Mouse (Mus musculus): ENCODE measurements around the gene Pbx2. TPM values are rescaled to one million over a fixed set of nuclear protein-coding genes. Genes with fewer than 3 reads are reported as not detected.

Pbx2 gene
- total RNA-seq, 2 experiments from 2014 or later = 39.0 to 52.4 TPM

DNA sequence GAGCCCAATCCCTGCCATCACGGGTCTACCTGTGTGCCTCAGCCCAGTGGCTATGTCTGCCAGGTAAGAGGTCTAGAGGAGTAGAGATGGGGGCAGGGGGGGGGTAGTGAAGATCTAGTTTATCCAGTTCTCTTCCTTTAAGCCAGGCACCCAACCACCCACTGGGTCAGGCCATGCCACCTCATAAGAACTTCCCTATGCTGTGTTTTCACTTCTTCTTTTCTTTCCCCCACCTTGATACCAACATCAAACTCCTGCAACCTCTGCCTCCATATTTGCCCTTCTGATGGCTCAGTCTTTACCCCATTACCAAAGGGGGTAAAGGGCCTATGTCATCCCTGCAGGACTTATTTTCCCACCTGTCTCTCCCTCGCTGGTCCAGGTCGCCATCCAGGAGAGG is 13.0 kb upstream of the Pbx2 start:
- DNase-seq = no peak

- DNase-seq = no peak
These were observed 8.5 kb upstream of the Pbx2 start for GRCm38 (mm10) chr17:34582528-34582927.

- DNase-seq = no peak
These were observed 7.7 kb upstream of the Pbx2 start for GRCm38 (mm10) chr17:34583397-34583796.

- DNase-seq = no peak
These were observed 7.2 kb upstream of the Pbx2 start for GRCm38 (mm10) chr17:34583819-34584218.

DNA sequence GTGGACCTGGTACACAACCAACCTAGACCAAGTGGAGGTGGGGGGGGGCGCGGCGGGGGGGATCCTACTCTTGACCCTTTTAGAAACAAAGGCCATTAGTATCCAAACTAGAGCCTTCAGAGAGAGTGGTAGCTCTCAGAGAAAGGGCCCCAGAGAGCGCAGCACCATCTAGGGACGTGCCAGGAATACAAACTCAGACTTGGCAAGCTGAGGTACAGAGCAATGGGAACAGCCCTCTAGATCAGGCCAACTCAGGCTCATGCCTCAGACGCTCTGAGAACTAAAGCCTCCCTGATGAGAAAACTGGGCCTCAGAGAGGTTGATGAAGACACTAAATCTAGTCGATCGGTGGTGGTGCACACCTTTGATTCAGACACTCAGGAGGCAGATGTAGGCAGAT is 5.9 kb upstream of the Pbx2 start:
- DNase-seq = no peak

DNA sequence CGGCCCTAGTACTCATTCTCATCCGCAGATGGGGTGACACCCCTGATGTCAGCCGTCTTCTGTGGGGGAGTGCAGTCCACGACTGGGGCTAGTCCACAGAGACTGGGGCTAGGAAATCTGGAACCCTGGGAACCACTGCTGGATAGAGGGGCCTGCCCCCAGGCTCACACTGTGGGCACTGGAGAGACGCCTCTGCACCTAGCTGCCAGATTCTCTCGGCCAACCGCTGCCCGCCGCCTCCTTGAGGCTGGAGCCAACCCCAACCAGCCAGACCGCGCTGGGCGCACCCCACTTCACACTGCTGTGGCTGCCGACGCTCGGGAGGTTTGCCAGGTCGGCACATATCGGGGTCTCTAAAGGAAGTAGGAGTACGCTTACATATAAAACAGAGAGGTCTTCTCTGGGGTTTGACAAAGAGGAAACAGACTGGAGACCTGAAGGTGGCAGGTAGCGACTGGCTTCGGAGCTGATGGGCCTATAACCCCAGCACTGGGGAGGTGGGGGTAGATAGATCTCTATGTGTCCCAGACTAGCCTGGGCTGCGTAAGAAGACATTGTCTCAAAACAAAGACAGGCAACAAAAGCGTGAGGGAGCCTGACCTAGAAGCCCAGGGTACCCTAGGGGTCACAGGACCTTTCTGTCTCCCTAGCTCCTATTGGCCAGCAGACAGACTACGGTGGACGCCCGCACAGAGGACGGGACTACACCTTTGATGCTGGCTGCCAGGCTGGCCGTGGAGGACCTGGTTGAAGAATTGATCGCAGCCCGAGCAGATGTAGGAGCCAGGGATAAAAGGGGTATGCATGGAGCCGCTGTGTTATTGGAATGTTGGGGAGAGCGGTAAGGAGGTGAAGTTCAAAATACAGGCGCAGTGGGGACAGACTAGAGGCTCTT is 4.9 kb upstream of the Pbx2 start:
- peak; percentile 20 for DNase-seq

- peak; percentile 91 for DNase-seq
These were observed 4.2 kb upstream of the Pbx2 start for GRCm38 (mm10) chr17:34586796-34587422.

DNA sequence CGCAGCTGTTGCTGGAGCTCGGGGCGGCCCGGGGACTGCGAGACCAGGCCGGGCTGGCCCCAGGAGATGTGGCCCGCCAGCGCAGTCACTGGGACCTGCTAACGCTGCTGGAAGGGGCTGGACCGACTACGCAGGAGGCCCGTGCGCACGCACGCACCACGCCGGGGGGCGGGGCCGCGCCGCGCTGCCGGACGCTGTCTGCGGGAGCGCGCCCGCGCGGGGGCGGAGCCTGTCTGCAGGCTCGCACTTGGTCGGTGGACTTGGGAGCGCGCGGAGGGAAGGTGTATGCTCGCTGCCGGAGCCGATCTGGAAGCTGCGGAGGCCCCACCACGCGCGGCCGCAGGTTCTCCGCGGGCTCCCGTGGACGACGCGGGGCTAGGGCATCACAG is 3.6 kb upstream of the Pbx2 start:
- peak; percentile 99 for DNase-seq

DNA sequence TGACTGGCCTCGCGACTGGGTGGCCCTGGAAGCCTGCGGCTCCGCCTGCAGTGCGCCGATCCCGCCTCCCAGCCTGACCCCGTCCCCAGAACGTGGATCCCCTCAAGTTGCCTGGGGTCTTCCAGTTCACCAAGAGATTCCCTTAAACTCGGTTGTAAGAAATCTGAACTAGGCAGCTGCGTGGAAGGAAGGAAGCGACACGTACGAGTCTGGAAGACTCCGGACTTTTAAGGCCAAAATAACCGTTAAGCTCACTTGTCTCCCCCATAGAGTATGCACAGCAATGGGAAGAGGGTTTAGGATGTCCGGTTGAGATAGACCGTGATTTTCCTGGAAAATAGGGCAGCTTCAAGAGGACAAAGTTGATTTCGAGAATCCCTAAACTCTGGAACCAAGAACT is 3.3 kb upstream of the Pbx2 start:
- DNase-seq = no peak

DNA sequence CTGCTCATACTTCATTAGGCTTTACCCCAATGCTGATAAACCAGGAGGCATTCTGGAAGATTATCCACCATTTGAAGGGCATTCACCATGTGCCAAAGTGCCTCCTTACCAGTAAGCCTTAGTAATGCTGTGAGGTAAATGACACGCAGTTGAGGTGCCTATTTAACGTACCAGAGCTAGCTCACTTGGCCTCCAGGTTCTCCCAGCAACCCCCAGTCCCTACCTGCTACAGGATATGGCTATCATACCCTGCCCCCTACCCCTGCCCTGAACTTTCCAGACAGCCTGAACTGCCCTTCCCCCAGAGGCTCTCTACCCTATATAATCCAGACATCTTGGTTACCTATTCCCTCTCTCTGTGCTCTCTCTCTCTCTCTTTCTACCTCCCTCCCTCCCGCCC is 2.3 kb upstream of the Pbx2 start:
- DNase-seq = no peak

- DNase-seq = no peak
These were observed 1.9 kb upstream of the Pbx2 start for GRCm38 (mm10) chr17:34589206-34589605.

DNA sequence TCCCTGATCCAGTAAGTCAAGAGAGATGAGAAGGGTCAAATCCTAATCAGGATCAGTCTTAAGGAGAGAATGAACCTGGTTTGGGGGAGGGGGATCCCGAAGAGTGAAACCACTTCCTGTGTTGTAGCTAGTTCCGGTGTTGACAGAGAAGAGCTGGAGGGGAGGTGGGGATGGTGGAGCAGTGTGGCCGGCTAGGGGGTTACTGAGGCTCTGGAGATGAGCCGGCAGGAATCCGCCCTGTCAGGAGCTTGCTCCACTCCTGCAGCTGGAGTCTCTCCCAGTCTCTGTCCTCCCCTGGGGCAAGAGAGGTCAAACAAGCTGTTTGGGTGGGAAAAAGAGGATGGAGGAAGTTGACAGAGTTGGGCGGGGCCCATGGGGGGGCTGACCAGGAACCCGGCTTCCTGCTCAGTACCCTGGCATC is 1.4 kb upstream of the Pbx2 start, which contains the start of gene Gpsm3:
Gene Gpsm3 (plus strand): TSS at position 126 of the 421 bp plus-strand sequence.
- DNase-seq = peak; percentile 54

- no peak for DNase-seq
These were observed 695 bp upstream of the Pbx2 start for GRCm38 (mm10) chr17:34590154-34590987.

GRCm38 (mm10) chr17:34591994-34592375 is 919 bp downstream of the Pbx2 start:
- DNase-seq = peak; percentile 97

DNA sequence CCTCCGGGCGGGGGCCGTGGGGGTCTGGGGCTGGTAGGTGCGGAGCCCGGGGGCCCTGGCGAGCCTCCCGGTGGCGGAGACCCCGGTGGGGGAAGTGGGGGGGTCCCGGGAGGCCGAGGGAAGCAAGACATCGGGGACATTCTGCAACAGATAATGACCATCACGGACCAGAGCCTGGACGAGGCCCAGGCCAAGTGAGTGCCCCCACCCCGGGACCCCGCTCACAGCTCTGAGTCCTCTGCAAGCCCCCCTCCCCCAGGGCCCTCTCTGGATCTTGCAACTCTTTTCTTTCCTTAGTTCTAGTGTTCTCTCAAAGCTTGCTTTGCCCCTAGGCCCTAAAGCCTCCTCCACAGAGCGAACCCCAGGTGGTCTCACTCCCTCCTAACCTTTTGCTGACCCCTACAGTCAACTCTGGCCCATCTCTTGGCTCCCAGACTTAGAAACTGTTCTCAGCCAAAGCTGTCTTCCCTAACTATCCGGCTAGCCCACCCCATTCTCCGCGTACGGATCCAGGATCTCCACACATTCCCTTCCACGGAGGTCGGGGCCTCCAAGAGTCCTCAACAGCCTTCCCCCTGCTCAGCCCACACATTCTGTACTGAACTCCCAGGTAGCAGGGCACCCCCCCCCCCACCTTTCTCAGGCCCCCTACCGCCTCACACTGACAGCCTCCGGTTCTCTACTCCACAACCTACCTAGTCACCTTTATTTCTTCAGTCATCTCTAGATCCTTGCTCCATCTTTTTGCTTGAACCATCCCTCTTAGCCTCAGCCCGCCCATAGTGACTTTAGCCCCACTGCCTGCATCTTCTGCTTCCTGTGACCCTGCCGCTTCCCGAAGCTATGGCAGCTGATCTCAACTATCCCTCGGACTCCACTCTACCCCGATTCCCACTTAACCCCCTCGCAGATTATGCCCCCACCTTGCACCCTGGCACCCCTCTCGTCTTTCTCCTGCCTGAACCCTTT is 1.8 kb downstream of the Pbx2 start:
- DNase-seq = peak; percentile 59

DNA sequence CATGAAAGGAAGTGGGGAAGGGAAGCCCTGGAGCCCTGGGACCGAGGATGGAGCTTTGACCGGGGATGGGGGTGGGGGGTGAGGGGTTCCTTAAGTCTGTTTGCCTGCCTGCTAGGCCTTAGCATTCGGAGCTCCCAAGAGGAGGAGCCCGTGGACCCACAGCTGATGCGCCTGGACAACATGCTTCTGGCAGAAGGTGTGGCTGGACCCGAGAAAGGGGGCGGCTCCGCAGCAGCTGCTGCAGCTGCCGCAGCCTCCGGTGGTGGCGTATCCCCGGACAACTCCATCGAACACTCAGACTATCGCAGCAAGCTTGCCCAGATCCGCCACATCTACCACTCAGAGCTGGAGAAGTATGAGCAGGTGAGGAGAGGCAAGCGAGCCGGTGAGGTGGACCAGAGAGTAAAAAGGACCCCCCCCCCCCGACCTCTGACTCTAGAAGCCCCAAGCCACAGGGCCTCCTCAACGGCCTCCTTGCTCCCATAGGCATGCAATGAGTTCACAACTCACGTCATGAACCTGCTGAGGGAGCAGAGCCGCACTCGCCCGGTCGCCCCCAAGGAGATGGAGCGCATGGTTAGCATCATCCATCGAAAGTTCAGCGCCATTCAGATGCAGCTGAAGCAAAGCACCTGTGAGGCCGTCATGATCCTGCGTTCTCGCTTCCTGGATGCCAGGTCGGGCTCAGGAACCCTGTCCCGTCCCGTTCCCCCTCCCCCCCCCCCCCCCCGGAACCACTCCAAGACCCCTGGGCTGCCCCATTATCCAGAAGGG is 2.9 kb downstream of the Pbx2 start:
- no peak for DNase-seq

- peak; percentile 2 for DNase-seq
These were observed 5.0 kb downstream of the Pbx2 start for GRCm38 (mm10) chr17:34596098-34596497.

DNA sequence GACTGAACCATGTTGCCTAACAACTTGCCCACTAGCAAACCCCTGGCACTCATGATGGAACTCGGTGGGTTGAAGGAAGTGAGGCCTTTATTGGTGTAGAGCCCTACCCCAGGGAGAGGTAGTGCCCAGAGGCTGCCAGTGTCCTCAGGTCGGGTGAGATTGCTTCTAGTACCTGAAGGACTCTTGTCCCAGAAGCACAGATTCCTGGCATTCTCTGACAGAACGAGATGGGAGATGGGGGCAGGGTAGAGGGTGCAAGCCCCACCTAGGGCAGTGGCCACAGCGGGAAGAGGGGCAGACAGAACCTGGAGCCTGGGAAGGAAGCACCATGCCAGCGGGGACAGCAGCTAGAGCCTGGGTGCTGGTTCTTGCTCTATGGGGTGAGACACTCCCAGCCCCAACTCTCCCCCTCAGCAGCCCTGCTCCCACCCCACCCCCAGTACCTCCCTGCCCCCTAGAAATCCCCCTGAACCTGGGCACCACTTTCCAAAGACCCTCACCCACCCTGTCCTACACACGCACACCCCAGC is 6.6 kb downstream of the Pbx2 start, which contains the start of gene Ager:
Gene Ager (plus strand): TSS at position 297 of the 530 bp plus-strand sequence.
- DNase-seq = no peak

- DNase-seq = no peak
These were observed 8.8 kb downstream of the Pbx2 start for GRCm38 (mm10) chr17:34599891-34600290.

GRCm38 (mm10) chr17:34601796-34602195 is 10.7 kb downstream of the Pbx2 start:
- DNase-seq = peak; percentile 1
